Mouse (Mus musculus) frontal cortex, postnatal 14 days (tissue): ENCODE results near the gene Tldc2.
A peak's percentile ranks its signal among the peaks of the same experiment; 100 is the strongest.

Experiments used
- DNase-seq, 2 experiments: peaks; one replicate each; pipeline ENCODE4 v3.0.0; 2022; ENCODE audit warnings: low spot score in 2 of 2

The Tldc2 gene

GRCm38 (mm10) chr2:157060557-157061305 lies 26.1 kb upstream of the Tldc2 start:
- DNase-seq, result no peak

GRCm38 (mm10) chr2:157063241-157063700 lies 23.6 kb upstream of the Tldc2 start:
- peak in 1 of 2 experiments; percentile 65 for DNase-seq

- DNase-seq, result peak in 1 of 2 experiments; percentile 73
These were observed 22.7 kb upstream of the Tldc2 start for GRCm38 (mm10) chr2:157064136-157064535.

- no peak for DNase-seq
These were observed 21.6 kb upstream of the Tldc2 start for GRCm38 (mm10) chr2:157064978-157065878.

GRCm38 (mm10) chr2:157065879-157066226 lies 21.0 kb upstream of the Tldc2 start:
- no peak for DNase-seq

- DNase-seq, result no peak
These were observed 20.0 kb upstream of the Tldc2 start for GRCm38 (mm10) chr2:157066731-157067430.

GRCm38 (mm10) chr2:157068701-157069354 lies 18.0 kb upstream of the Tldc2 start:
- no peak for DNase-seq

- no peak for DNase-seq
These were observed 17.5 kb upstream of the Tldc2 start for GRCm38 (mm10) chr2:157069355-157069735.

- no peak for DNase-seq
These were observed 17.0 kb upstream of the Tldc2 start for GRCm38 (mm10) chr2:157069755-157070315.

GRCm38 (mm10) chr2:157070365-157070764 lies 16.5 kb upstream of the Tldc2 start:
- DNase-seq, result no peak

- DNase-seq, result no peak
These were observed 15.3 kb upstream of the Tldc2 start for GRCm38 (mm10) chr2:157071556-157071955.

GRCm38 (mm10) chr2:157072316-157072990 lies 14.4 kb upstream of the Tldc2 start:
- no peak for DNase-seq

- DNase-seq, result no peak
These were observed 13.3 kb upstream of the Tldc2 start for GRCm38 (mm10) chr2:157073378-157074052.

- no peak for DNase-seq
These were observed 12.6 kb upstream of the Tldc2 start for GRCm38 (mm10) chr2:157074186-157074724.

GRCm38 (mm10) chr2:157074772-157075171 lies 12.1 kb upstream of the Tldc2 start:
- no peak for DNase-seq

- no peak for DNase-seq
These were observed 11.6 kb upstream of the Tldc2 start for GRCm38 (mm10) chr2:157075226-157075625.

GRCm38 (mm10) chr2:157075685-157076084 lies 11.2 kb upstream of the Tldc2 start:
- DNase-seq, result no peak

GRCm38 (mm10) chr2:157076585-157076984 lies 10.3 kb upstream of the Tldc2 start:
- DNase-seq, result no peak

- DNase-seq, result no peak
These were observed 9.7 kb upstream of the Tldc2 start for GRCm38 (mm10) chr2:157077160-157077559.

GRCm38 (mm10) chr2:157077641-157078058 lies 9.2 kb upstream of the Tldc2 start:
- peak; percentile 65 to 74 for DNase-seq
